Mouse (Mus musculus) T-helper 2 cell (primary cell): ENCODE results near the gene Tnks1bp1.

Source experiments
- in situ Hi-C: fragments of 300-600 bp; cut with MboI, MseI; formaldehyde crosslinking; loops from one replicate; pipeline ENCODE4 v1.15.1; 2025; ENCODE audit warnings: high pct_unique_total_duplicates

The Tnks1bp1 gene

GRCm38 (mm10) chr2:85071921-85072320, 24.1 kb downstream of the Tnks1bp1 start:
- in situ Hi-C loops = no loop called here

GRCm38 (mm10) chr2:85073751-85074150, 25.9 kb downstream of the Tnks1bp1 start:
- in situ Hi-C loops = no loop called here

GRCm38 (mm10) chr2:85088716-85089646, 41.2 kb downstream of the Tnks1bp1 start:
- in situ Hi-C loops = no loop called here

GRCm38 (mm10) chr2:85091325-85091724, 43.5 kb downstream of the Tnks1bp1 start:
- in situ Hi-C loops = no loop called here

GRCm38 (mm10) chr2:85093376-85093775, 45.6 kb downstream of the Tnks1bp1 start:
- in situ Hi-C loops = no loop called here

GRCm38 (mm10) chr2:85095906-85096305, 48.1 kb downstream of the Tnks1bp1 start:
- in situ Hi-C loops = no loop called here

- in situ Hi-C loops = no loop called here
These were observed 50.2 kb downstream of the Tnks1bp1 start for GRCm38 (mm10) chr2:85098014-85098413.

GRCm38 (mm10) chr2:85098824-85099511, 51.1 kb downstream of the Tnks1bp1 start:
- in situ Hi-C loops = no loop called here

GRCm38 (mm10) chr2:85103201-85103600, 55.4 kb downstream of the Tnks1bp1 start:
- in situ Hi-C loops = no loop called here

- in situ Hi-C loops = no loop called here
These were observed 57.7 kb downstream of the Tnks1bp1 start for GRCm38 (mm10) chr2:85105426-85106013.

- in situ Hi-C loops = no loop called here
These were observed 58.4 kb downstream of the Tnks1bp1 start for GRCm38 (mm10) chr2:85106068-85106790.

- in situ Hi-C loops = no loop called here
These were observed 59.1 kb downstream of the Tnks1bp1 start for GRCm38 (mm10) chr2:85106941-85107340.

GRCm38 (mm10) chr2:85110288-85110875, 62.6 kb downstream of the Tnks1bp1 start:
- in situ Hi-C loops = no loop called here
